Mouse (Mus musculus) thymus, adult 2 months (tissue): ENCODE measurements around the gene Nelfb.

ENCODE experiments used
- CTCF ChIP-seq: fragments of 200-500 bp; IDR thresholded peaks from 2 replicates; pipeline ENCODE4 v1.5.1; 2012; ENCODE audit warnings: mild to moderate bottlenecking, control low read depth, low read length, moderate library complexity, borderline replicate concordance; ENCODE audit not compliant: control insufficient read depth, poor library complexity, insufficient read depth; ENCODE audit errors: extremely low read depth
- POLR2A ChIP-seq: fragments of 200-500 bp; IDR thresholded peaks from 2 replicates; pipeline ENCODE4 v1.6.1; 2012; ENCODE audit warnings: mild to moderate bottlenecking, low read length, control low read depth, moderate library complexity; ENCODE audit not compliant: control insufficient read depth, poor library complexity, insufficient read depth; ENCODE audit errors: extremely low read depth

GRCm38 (mm10) chr2:25231038-25231437, 19.7 kb upstream of the Nelfb start:
- TF ChIP-seq CTCF, result no peak
- no peak for TF ChIP-seq POLR2A
